Mouse (Mus musculus) spleen, embryonic (tissue): ENCODE measurements around the gene Coro2a.

Experiments
- CTCF ChIA-PET: fragments of 350-600 bp; sonication (Branson Sonifier 250); formaldehyde crosslinking; loops from one replicate; lab custom pipeline; 2022; lab: Charles Lee

Gene Coro2a

GRCm38 (mm10) chr4:46533934-46534720, 67.9 kb downstream of the Coro2a start:
- CTCF ChIA-PET = interaction anchor here (0.6 to 1.6 kb wide), 3 partner anchors 10 to 130 kb away, joined by 3 to 4 read pairs (median 3); no protein-coding TSS in a partner anchor

DNA sequence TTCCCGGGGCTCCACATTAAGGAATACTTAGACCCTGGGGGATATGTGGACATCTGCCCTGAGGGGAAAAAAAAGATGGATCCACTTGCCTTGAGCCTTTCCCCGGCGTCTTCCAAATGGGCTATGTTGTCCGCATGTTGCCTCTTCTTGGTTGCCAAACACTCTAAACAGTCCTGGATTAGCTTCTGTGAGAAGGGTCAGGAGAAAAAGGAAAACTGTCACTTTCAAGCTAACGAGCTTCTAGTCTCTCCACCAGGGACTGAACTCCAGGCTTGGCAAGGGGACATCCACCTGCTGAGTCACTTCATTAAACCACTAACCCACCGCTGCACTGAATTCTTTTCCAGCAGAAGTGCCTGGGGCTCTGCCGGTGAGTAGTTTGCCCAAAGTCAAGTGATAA, 69.1 kb downstream of the Coro2a start:
- CTCF ChIA-PET = no interaction called here

DNA sequence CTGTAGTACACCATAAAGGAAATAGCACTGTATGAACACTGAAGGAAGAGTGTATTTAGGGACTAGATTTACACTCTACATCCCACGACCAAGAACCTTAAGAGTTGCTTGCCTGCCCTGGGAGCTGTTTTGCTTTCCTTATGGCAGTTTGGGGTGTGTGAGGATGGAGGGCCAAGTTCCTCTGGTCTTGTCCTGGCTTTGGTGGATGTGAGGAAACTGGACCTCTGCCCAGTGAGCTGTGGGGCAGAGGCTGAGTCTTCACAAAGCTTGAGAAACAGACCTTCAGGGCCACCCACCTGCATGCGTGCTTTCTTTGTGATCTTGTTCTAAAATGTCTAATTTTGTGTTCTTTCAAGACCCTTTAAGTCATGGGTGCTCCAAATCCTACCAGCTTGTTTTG, 69.5 kb downstream of the Coro2a start:
- CTCF ChIA-PET = no interaction called here

DNA sequence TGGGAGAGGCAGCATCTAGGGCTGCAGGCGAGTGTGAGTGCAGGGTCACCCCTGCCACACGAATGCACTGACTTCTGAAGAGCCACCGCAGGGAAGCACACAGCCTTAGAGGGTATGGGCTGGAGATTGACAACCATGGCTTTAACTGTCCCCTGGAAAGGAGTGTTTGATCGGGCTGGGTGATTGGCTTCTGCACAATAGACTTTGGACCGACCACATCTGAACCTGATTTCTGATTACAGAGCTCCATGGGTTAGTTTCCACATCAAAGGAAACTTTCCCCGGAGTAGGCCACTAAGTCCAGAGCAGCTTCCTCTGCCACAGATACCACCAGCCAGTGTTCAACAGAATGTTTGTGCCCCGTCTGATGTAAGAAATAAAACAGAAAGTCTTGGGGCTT, 72.3 kb downstream of the Coro2a start:
- CTCF ChIA-PET = no interaction called here

DNA sequence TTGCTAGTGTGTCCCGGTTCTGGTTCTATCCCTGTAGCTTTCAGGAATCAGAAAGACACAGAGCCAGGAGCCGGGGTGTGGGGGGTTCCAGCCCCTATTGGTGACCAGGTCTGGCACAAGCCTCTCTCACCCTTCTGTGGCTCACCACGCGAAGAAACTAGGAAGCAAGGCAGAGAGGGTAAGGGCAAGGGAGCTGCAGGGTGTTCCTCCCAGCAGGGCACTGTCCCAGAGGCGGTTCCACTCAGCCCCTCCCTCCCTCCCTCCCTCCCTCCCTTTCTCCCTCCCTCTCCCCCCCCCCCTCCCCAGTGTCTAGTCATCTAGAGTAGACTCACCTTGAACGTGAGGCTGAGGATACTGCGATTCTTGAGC, 74.5 kb downstream of the Coro2a start:
- CTCF ChIA-PET = interaction anchor here (0.7 kb wide), 2 partner anchors 29 to 539 kb away, joined by 3 to 8 read pairs; no protein-coding TSS in a partner anchor

GRCm38 (mm10) chr4:46526798-46527557, 75.0 kb downstream of the Coro2a start:
- CTCF ChIA-PET = interaction anchor here (1.1 kb wide), 1 partner anchor 18 kb away, joined by 5 read pairs; no protein-coding TSS in a partner anchor

DNA sequence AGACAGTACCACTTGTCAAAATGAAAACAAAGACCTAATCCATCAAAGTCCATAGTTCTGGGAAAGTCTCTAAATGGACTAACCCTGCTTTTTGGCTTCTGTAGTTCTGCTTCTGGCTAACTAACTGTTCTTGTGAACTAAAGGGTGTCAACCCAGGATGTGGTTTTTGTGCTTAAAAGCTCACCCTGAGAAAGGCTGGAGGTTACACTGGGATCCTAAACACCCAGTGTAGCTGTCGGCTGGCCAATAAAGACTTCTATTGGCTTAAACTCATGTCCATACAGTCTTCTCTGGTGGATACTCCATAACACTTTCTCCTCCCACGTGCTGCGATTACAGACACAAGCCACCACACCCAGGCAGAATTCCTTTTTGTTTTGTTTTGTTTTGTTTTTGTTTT, 75.8 kb downstream of the Coro2a start:
- CTCF ChIA-PET = interaction anchor here (0.6 to 1.1 kb wide), 2 partner anchors 18 to 20 kb away, joined by 5 to 7 read pairs; no protein-coding TSS in a partner anchor

DNA sequence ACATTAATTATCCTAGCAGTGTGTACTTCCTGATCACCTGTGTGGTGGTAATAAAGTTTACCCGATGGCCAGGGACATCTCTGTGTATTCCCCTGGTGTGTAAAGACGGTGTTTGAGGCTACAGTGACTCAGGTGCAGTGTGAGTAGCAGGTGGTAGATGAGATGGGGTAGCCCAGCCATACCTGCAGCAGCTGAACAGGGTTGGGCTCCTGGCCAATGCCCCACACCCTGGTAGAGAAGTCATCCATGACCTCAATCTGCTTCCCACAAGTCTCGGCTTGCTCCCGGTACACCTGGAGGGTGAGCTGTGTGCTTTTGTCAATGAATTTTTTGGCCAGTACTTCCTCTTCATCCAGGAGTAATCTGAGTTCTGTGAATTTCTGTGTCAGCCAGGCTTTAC, 78.7 kb downstream of the Coro2a start:
- CTCF ChIA-PET = interaction anchor here (0.5 to 0.6 kb wide), 2 partner anchors 83 to 168 kb away, joined by 3 to 5 read pairs; no protein-coding TSS in a partner anchor

GRCm38 (mm10) chr4:46521457-46521856, 80.5 kb downstream of the Coro2a start:
- CTCF ChIA-PET = no interaction called here

DNA sequence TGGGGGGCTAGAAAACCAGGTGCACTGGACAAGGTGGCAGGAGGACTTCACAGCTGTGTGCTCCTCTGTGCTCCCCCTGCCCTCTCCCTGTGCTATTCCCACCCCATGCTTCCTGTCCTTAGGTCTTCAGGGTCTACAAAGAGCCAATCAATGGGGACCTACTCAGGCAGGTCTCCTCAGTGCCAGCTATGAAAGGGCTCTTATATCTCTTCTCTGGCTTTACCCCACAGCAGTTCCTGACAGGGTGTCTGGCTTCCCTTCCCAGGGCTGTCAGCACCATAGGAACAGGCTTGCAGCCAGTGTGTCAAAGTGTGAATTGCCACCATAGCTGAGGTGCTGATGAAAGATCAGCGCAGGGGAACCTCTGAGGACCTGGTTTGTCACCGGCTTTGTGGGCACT, 81.5 kb downstream of the Coro2a start:
- CTCF ChIA-PET = interaction anchor here (0.6 to 1.0 kb wide), 3 partner anchors 11 to 165 kb away, joined by 3 to 9 read pairs (median 4); no protein-coding TSS in a partner anchor

DNA sequence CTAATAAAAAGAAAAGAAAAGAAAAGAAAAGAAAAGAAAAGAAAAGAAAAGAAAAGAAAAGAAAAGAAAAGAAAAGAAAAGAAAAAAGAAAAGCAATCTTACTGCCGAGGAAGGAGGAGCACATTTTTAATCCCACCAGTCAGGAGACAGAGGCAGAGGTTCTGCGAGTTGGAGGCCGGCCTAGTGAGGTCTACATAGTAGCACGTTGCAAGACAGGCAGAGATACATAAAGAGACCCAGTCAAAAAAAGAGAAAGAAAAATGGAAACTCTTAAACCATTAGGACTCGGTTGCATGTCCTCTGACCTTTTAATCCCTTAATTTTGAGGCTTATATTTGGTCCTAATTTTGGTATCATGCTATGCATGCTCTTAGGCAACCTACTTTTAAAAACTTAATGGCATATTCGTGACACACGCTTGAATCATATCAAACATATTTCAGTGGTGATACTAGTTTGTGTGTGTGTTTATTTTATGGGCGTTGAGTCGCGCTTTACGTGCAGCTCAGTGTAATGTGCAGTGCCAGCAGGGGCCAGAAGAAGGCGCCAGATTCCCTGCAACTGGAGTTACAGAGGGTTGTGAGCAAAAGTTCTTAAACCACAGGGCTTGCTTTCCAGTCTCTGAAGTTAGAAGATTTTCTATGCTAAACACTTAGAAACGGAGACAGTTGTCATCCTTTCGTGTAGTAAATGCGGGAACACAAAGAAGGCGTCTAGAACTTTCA, 94.1 kb downstream of the Coro2a start:
- CTCF ChIA-PET = interaction anchor here (1.2 kb wide), 1 partner anchor 18 kb away, joined by 5 read pairs; no protein-coding TSS in a partner anchor

DNA sequence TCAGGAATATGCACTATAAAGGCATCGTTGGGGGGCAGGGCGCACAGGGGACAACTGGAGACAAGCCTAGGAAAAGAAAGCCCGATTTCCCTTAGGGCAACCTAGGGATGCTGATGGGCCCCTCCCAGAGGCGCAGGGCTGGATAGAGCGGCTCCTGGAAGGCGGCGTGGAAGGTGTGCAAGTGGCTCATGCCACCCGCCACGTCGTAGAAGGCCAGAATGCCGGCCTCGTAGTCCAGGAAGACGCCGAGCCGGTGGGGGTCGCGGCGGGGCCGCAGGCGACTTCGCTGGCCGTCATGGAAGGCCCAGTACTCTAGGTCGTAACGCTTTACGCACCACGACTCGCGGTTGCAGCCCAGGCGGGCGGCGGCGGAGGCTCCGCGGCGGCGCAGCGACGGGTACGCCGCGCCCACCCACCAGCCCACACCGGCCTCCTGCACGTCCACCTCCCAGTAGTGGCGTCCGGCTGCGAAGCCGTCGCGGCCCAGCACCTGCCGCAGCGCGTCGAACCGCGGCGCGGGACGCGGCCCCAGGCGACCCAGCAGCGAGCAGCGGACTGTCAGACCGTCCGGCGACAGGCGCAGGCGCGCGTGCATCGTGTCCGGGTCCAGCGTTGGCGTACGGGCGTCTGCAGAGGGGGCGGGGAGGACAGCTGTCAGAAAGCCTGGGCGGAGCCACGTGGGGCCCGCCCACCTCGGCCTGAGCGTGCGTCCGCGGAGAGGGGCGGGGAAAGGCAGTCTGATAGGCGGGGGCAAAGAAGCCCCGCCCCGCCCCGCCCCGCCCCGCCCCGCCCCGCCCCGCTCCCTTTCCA, 95.0 kb downstream of the Coro2a start:
- CTCF ChIA-PET = no interaction called here

- CTCF ChIA-PET = interaction anchor here (0.6 to 1.6 kb wide), 3 partner anchors 105 to 1375 kb away, joined by 3 to 4 read pairs (median 3); no protein-coding TSS in a partner anchor
Observed at GRCm38 (mm10) chr4:46505361-46506057, 96.5 kb downstream of the Coro2a start.

DNA sequence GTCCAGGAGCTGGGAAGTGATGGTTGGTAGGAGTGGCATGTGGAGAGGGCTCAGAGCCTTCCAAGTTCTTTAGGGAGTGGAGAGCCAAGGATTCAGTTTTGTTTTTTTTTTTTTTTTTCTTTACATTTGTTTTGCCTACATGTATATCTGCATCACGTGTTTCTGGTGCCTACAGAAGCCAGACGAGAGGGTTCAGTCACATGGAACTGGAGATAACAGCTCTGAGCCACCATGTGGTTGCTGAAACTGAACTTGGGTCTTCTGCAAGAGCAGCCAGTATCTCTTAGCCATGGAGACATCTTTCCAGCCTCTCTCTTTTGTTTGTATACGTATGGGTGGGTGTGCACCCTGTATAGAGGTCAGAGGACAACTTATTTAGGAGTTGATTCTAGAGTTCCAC, 98.1 kb downstream of the Coro2a start:
- CTCF ChIA-PET = interaction anchor here (0.5 to 0.9 kb wide), 3 partner anchors 17 to 380 kb away, joined by 3 to 11 read pairs (median 7); no protein-coding TSS in a partner anchor

GRCm38 (mm10) chr4:46502606-46503502, 99.1 kb downstream of the Coro2a start:
- CTCF ChIA-PET = interaction anchor here (0.5 kb wide), 1 partner anchor 381 kb away, joined by 3 read pairs; no protein-coding TSS in a partner anchor

GRCm38 (mm10) chr4:46498976-46499375, 103.0 kb downstream of the Coro2a start:
- CTCF ChIA-PET = interaction anchor here (0.6 kb wide), 2 partner anchors 13 to 29 kb away, joined by 4 to 8 read pairs; no protein-coding TSS in a partner anchor

DNA sequence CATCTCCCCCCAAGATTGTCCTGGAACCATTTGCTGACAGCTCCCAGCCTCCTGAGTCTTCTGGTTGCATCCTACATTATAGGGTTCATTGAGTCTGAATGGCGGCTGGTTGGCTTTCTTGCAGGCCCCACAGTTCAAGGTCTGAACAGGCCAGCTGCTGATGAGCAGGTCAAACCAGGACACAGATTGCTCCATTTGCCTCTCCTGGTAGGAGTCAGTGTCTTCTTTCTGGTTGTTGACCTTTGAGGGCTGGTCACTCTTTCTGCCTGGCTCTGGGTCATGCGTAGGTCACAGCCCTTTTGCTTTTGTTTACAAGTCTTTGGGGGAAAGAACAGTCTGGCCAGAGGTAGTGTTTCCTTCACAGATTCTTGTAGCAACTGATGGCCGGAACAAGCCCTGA, 103.5 kb downstream of the Coro2a start:
- CTCF ChIA-PET = interaction anchor here (0.6 kb wide), 1 partner anchor 29 kb away, joined by 8 read pairs; no protein-coding TSS in a partner anchor

DNA sequence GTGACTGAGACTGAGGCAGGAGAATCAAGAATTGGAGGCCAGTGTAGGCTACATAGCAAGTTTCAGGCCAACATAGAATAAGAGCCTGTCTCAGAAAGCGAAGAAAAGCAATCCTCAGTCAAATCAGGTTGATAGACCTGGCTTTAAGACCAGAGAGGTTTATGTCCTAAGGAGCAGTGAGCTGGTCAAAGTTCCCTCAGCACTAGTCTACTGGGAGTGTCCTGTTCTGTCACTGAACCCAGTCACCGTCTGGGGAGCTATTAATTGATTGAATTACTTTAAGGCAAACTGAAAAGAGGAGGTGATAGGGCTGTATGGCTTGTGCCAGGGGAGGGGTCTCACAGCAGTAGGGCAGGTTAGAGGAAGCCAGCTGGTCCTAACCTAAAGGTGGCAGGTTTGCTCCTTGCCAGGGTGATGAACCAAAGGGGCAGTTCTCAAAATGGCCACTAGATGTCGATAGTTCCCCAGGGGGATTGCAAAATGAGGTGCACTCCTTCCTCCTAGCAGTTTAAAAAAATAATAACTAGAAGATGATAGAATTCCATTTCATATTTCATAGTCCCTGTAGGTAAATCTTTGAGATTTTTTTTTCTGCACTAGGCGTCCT, 104.6 kb downstream of the Coro2a start:
- CTCF ChIA-PET = interaction anchor here (0.7 kb wide), 1 partner anchor 37 kb away, joined by 7 read pairs; no protein-coding TSS in a partner anchor
